Mouse (Mus musculus): ENCODE measurements around the gene Plod2. TPM values are rescaled to one million over a fixed set of nuclear protein-coding genes. Genes with fewer than 3 reads are reported as not detected.

The Plod2 gene
- polyA plus RNA-seq, 1 experiment from 2014 or later = 25.6 TPM

- H3K4me3 ChIP-seq = no peak overlapping the region
- no peaks in the 10 kb centered on the region for H3K27me3 ChIP-seq (ENCODE audit: low read depth, poor library complexity, severe bottlenecking)
- no peak for DNase-seq (ENCODE audit: low spot score)
- no peaks in the 10 kb centered on the region for H3K4me1 ChIP-seq
- 89% methylated on average over 5 of the region's 5 CpGs for WGBS
- H3K9me3 ChIP-seq (replicated peaks) = no peaks in the 10 kb centered on the region
- peaks cover 36% of the 10 kb centered on the region for H3K36me3 ChIP-seq
- H3K27ac ChIP-seq (replicated peaks) = no peak overlapping the region
Observed at GRCm38 (mm10) chr9:92591482-92591881, 49.5 kb downstream of the Plod2 start.

- no peak overlapping the region for H3K27ac ChIP-seq (replicated peaks)
- H3K36me3 ChIP-seq = peaks cover 36% of the 10 kb centered on the region
- no peaks in the 10 kb centered on the region for H3K27me3 ChIP-seq (ENCODE audit: low read depth, poor library complexity, severe bottlenecking)
- H3K4me3 ChIP-seq = no peak overlapping the region
- 94% methylated on average over 8 of the region's 8 CpGs for WGBS
- H3K4me1 ChIP-seq = no peaks in the 10 kb centered on the region
- no peaks in the 10 kb centered on the region for H3K9me3 ChIP-seq (replicated peaks)
- no peak for DNase-seq (ENCODE audit: low spot score)
Observed at GRCm38 (mm10) chr9:92592757-92593156, 50.7 kb downstream of the Plod2 start.

- H3K9me3 ChIP-seq (replicated peaks) = no peaks in the 10 kb centered on the region
- DNase-seq (ENCODE audit: low spot score) = no peak
- no peak overlapping the region for H3K4me3 ChIP-seq
- H3K36me3 ChIP-seq = peaks cover 35% of the 10 kb centered on the region
- no peaks in the 10 kb centered on the region for H3K4me1 ChIP-seq
- WGBS = 92% methylated on average over 6 of the region's 6 CpGs
- no peak overlapping the region for H3K27ac ChIP-seq (replicated peaks)
- no peaks in the 10 kb centered on the region for H3K27me3 ChIP-seq (ENCODE audit: low read depth, poor library complexity, severe bottlenecking)
Observed at GRCm38 (mm10) chr9:92594491-92594890, 52.5 kb downstream of the Plod2 start.

- no peaks in the 10 kb centered on the region for H3K27me3 ChIP-seq (ENCODE audit: low read depth, poor library complexity, severe bottlenecking)
- 92% methylated on average over 4 of the region's 4 CpGs for WGBS
- H3K4me1 ChIP-seq = no peaks in the 10 kb centered on the region
- DNase-seq (ENCODE audit: low spot score) = no peak
- H3K36me3 ChIP-seq = peaks cover 39% of the 10 kb centered on the region
- no peaks in the 10 kb centered on the region for H3K9me3 ChIP-seq (replicated peaks)
- H3K27ac ChIP-seq (replicated peaks) = no peak overlapping the region
- no peak overlapping the region for H3K4me3 ChIP-seq
Observed at GRCm38 (mm10) chr9:92595296-92595695, 53.3 kb downstream of the Plod2 start.

- H3K9me3 ChIP-seq (replicated peaks) = no peaks in the 10 kb centered on the region
- H3K27ac ChIP-seq (replicated peaks) = no peak overlapping the region
- 94% methylated on average over 9 of the region's 9 CpGs for WGBS
- peaks cover 33% of the 10 kb centered on the region for H3K36me3 ChIP-seq
- H3K4me3 ChIP-seq = no peak overlapping the region
- no peaks in the 10 kb centered on the region for H3K4me1 ChIP-seq
- no peaks in the 10 kb centered on the region for H3K27me3 ChIP-seq (ENCODE audit: low read depth, poor library complexity, severe bottlenecking)
- no peak for DNase-seq (ENCODE audit: low spot score)
Observed at GRCm38 (mm10) chr9:92596916-92597547, 55.0 kb downstream of the Plod2 start.

- Histone ChIP-seq H3K9me3 (replicated peaks) (no peaks in the 10 kb centered on the region), H3K36me3 (peaks cover 38% of the 10 kb centered on the region), H3K4me1 (no peaks in the 10 kb centered on the region), H3K27me3 (ENCODE audit: low read depth, poor library complexity, severe bottlenecking) (no peaks in the 10 kb centered on the region), H3K27ac (replicated peaks) (no peak overlapping the region), H3K4me3 (no peak overlapping the region)
- DNase-seq (ENCODE audit: low spot score) = no peak
- 77% methylated on average over 11 of the region's 11 CpGs for WGBS
Observed at GRCm38 (mm10) chr9:92597776-92598175, 55.8 kb downstream of the Plod2 start.

GRCm38 (mm10) chr9:92599940-92600538, 58.0 kb downstream of the Plod2 start:
- H3K4me3 ChIP-seq = no peak overlapping the region
- no peaks in the 10 kb centered on the region for H3K9me3 ChIP-seq (replicated peaks)
- no peaks in the 10 kb centered on the region for H3K4me1 ChIP-seq
- 94% methylated on average over 15 of the region's 15 CpGs for WGBS
- no peak for DNase-seq (ENCODE audit: low spot score)
- peaks cover 38% of the 10 kb centered on the region for H3K36me3 ChIP-seq
- no peaks in the 10 kb centered on the region for H3K27me3 ChIP-seq (ENCODE audit: low read depth, poor library complexity, severe bottlenecking)
- H3K27ac ChIP-seq (replicated peaks) = no peak overlapping the region

GRCm38 (mm10) chr9:92601551-92601950, 59.5 kb downstream of the Plod2 start:
- peaks cover 50% of the 10 kb centered on the region for H3K36me3 ChIP-seq
- H3K4me1 ChIP-seq = no peaks in the 10 kb centered on the region
- H3K27me3 ChIP-seq (ENCODE audit: low read depth, poor library complexity, severe bottlenecking) = no peaks in the 10 kb centered on the region
- DNase-seq (ENCODE audit: low spot score) = no peak
- WGBS = 86% methylated on average over 5 of the region's 5 CpGs
- no peak overlapping the region for H3K4me3 ChIP-seq
- no peaks in the 10 kb centered on the region for H3K9me3 ChIP-seq (replicated peaks)
- H3K27ac ChIP-seq (replicated peaks) = no peak overlapping the region

GRCm38 (mm10) chr9:92603541-92603940, 61.5 kb downstream of the Plod2 start:
- Histone ChIP-seq H3K4me3 (no peak overlapping the region), H3K4me1 (no peaks in the 10 kb centered on the region), H3K27me3 (ENCODE audit: low read depth, poor library complexity, severe bottlenecking) (no peaks in the 10 kb centered on the region), H3K27ac (replicated peaks) (no peak overlapping the region), H3K9me3 (replicated peaks) (no peaks in the 10 kb centered on the region), H3K36me3 (peaks cover 41% of the 10 kb centered on the region)
- no peak for DNase-seq (ENCODE audit: low spot score)
- 51% methylated on average over 4 of the region's 4 CpGs for WGBS

- Histone ChIP-seq H3K27me3 (ENCODE audit: low read depth, poor library complexity, severe bottlenecking) (no peaks in the 10 kb centered on the region), H3K4me1 (no peaks in the 10 kb centered on the region), H3K27ac (replicated peaks) (no peak overlapping the region), H3K4me3 (no peak overlapping the region), H3K36me3 (peaks cover 11% of the 10 kb centered on the region), H3K9me3 (replicated peaks) (no peaks in the 10 kb centered on the region)
- WGBS = 76% methylated on average over 9 of the region's 9 CpGs
- no peak for DNase-seq (ENCODE audit: low spot score)
Observed at GRCm38 (mm10) chr9:92610628-92611267, 68.7 kb downstream of the Plod2 start.

- 91% methylated on average over 15 of the region's 15 CpGs for WGBS
- no peaks in the 10 kb centered on the region for H3K4me1 ChIP-seq
- DNase-seq (ENCODE audit: low spot score) = no peak
- H3K27ac ChIP-seq (replicated peaks) = no peak overlapping the region
- no peaks in the 10 kb centered on the region for H3K9me3 ChIP-seq (replicated peaks)
- 0 out of 2 replicates have a peak, but pooled peaks cover under 1% of the 10 kb centered on the region for H3K36me3 ChIP-seq
- no peak overlapping the region for H3K4me3 ChIP-seq
- H3K27me3 ChIP-seq (ENCODE audit: low read depth, poor library complexity, severe bottlenecking) = no peaks in the 10 kb centered on the region
Observed at GRCm38 (mm10) chr9:92612641-92613040, 70.6 kb downstream of the Plod2 start.

- no peaks in the 10 kb centered on the region for H3K4me1 ChIP-seq
- WGBS = 85% methylated on average over 8 of the region's 8 CpGs
Observed at GRCm38 (mm10) chr9:92613206-92613605, 71.2 kb downstream of the Plod2 start.

GRCm38 (mm10) chr9:92616418-92616817, 74.4 kb downstream of the Plod2 start:
- WGBS = 89% methylated on average over 2 of the region's 2 CpGs
- Histone ChIP-seq H3K4me1 (no peaks in the 10 kb centered on the region), H3K27ac (replicated peaks) (no peak overlapping the region), H3K27me3 (ENCODE audit: low read depth, poor library complexity, severe bottlenecking) (no peaks in the 10 kb centered on the region), H3K36me3 (no peaks in the 10 kb centered on the region), H3K4me3 (no peak overlapping the region), H3K9me3 (replicated peaks) (no peaks in the 10 kb centered on the region)
- DNase-seq (ENCODE audit: low spot score) = no peak

More at GRCm38 (mm10) chr9:92613206-92613605, 71.2 kb downstream of the Plod2 start:
- no peak for DNase-seq (ENCODE audit: low spot score)
- H3K27me3 ChIP-seq (ENCODE audit: low read depth, poor library complexity, severe bottlenecking) = no peaks in the 10 kb centered on the region
- no peaks in the 10 kb centered on the region for H3K36me3 ChIP-seq
- H3K9me3 ChIP-seq (replicated peaks) = no peaks in the 10 kb centered on the region
- H3K4me3 ChIP-seq = no peak overlapping the region
- no peak overlapping the region for H3K27ac ChIP-seq (replicated peaks)
